Mouse (Mus musculus): Measurements from ENCODE around the gene Ccr2.
"Not testable (repeated sequence)": the region's sequence is repeated elsewhere in the genome, so short reads cannot be mapped to it uniquely, and the experiment has no call there.

Ccr2 gene

GRCm38 (mm10) chr9:124118489-124118888 is 16.7 kb downstream of the Ccr2 start:
- peak; percentile 64 for DNase-seq (ENCODE audit: low read depth, low spot score)

- peak; percentile 64 for DNase-seq (ENCODE audit: low read depth, low spot score)
These were observed 19.8 kb downstream of the Ccr2 start, which contains the start of gene Ccr5 for GRCm38 (mm10) chr9:124121387-124122184. Gene Ccr5, plus strand, starts transcription at chr9:124121543.

GRCm38 (mm10) chr9:124125576-124125975 is 23.8 kb downstream of the Ccr2 start:
- DNase-seq (ENCODE audit: low read depth, low spot score) = no peak

DNA sequence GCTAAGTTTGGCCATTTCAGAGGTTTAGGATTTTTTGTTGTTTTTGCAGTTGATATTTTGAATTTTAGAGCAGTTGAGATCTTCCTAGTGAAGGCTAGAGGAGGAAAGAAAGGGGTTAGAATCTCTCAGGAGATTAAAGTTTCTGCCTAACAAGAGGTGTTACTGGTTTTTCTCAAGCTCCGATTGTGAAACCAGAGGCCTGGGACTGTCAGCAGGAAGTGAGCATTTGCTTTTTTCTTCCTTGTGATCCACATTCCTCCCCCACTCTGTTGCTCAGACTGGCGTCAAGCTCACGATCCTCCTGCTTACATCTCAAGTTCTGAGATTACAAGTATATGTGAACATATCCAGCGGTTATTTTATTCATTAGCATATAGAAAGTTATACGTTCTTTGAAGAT is 24.6 kb downstream of the Ccr2 start:
- peak; percentile 53 for DNase-seq (ENCODE audit: low read depth, low spot score)

DNA sequence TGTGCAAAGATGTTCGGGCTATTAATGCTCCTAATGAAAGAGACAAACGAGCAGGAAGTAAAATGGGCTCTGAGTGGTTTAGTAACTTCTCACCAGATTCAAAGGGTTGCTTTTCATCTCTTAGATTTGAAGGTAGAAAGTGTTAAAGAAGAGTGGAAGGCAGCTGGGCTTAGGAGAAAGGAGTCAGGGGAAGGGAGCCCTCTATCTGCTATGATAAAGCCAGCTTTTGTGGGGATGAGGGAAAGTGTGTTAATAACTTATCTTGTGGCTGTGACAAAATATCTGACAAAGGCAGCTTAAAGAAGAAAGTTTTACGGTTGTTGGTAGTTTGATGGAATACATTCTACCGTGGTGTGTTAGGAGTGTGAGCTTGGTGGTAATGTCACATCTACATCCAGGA is 25.7 kb downstream of the Ccr2 start:
- no peak for DNase-seq (ENCODE audit: low read depth, low spot score)

DNA sequence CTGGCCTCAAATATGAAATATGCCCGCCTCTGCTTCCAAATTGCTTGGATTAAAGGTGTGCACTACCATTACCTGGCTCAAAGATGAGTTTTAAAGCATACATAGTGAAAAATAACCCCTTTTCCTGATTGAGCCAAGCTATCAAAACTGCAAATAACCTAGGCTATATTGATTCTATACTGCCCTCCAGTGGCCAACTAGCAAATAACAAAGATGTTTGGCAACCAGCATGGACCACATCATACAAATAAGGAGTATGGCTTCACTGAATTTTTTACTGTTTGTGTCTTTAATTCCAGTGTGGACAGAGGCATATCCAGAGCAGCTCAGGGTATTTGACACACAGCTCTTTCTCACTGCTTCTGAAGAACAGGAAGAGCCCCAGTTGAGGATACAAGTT is 26.6 kb downstream of the Ccr2 start:
- peak; percentile 70 for DNase-seq (ENCODE audit: low read depth, low spot score)

DNA sequence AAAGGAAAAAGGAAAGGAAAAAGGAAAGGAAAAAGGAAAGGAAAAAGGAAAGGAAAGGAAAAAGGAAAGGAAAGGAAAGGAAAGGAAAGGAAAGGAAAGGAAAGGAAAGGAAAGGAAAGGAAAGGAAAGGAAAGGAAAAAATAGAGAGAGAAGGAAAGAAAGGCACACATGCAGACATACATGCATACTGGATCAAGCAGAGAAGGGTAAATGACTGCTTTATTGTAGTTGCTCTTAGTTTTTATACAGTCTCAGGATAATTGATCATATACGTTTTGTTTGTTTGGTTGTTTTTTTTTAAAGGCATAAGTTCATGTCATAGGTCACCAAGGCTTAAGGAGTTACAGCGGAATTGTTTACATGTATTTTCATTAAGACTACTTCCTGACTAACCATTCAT is 31.1 kb downstream of the Ccr2 start:
- peak; percentile 28 for DNase-seq (ENCODE audit: low read depth, low spot score)

DNA sequence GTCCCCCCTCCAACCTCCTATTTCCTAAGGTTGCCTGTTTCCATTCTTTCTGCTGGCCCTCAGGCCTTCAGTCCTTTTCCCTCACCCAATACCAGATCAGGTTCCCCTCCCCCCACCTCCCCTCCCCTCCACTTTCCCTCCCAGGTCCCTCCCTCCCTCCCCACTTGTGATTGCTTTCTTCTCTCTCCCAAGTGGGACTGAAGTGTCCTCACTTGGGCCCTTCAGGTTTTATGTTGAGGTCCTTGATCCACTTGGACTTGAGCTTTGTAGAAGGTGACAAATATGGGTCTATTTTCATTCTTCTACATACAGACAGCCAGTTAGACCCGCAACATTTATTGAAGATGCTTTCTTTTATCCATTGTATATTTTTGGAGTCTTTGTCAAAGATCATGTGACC is 33.2 kb downstream of the Ccr2 start:
- DNase-seq (ENCODE audit: low read depth, low spot score) = not testable (repeated sequence)

GRCm38 (mm10) chr9:124137619-124138018 is 35.9 kb downstream of the Ccr2 start:
- DNase-seq (ENCODE audit: low read depth, low spot score) = no peak

DNA sequence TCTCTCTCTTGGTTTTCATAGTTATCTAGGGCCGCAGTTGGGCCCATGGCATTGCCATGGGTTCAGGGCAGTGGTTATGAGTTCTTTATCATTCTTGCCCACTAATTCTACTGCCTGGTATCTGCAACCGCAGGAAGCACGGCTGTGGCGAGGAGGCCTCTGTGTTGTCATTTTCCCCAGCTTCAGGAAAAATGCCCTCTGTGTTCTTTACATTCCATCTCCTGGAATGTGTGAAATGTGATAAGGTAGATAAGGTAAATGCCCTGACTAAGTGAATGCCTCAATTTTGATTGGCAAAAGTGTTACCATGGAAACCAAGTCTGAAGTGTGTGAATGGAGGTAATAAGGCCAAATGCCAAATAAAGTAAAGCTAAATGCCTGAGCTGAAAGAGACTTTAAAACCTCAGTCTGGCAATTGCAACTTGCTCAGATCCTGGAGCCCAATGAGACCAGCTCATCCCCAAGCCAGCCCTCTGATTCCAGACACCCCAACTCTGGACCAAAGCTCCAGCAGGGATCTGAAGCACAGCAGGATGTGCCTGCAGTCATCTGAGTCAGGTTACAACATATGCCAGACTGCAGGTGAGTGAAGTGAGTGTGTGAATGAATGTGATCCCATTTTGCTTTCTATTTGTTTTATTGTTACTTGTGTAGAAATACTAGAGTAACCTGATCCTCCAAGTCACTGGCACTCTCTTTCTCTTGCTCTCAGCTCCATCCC is 36.5 kb downstream of the Ccr2 start:
- no peak for DNase-seq (ENCODE audit: low read depth, low spot score)

DNA sequence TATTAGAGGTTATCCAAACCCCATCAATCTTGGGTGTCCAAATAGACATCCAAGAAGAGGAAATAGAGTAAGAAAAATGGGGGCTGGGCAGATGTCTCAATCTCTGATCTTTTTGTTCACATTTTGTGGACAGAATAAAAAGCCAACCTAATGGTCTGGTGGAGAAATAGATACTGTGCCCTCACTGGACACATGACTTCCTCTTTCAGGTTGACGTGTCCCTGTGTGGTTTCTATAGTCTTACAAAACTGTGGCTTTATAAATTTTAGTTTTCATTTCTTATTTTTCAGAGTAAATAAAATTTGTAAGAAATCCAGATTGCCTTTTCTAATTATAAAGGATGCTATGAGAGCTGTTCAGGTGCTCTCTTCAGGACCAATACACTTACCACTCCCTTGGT is 41.9 kb downstream of the Ccr2 start:
- DNase-seq (ENCODE audit: low read depth, low spot score) = no peak

DNA sequence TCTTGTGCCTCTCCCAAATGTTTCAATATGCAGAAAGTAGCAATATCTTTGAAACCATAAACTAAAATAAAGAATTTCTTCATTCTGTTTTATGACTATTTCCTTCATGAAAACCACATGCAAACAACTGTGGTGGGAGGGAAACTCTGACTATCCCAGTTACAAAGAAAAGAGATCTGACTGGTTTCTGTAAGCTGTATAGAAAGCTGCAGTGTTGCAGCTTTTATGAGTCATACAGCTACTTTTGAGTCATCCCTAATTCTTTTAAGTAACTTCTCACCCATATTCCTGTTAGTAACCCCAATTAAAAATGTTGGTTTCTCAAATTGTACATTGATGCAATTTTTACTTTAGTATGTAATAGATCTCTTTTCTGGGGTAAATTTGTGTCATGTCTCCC is 44.6 kb downstream of the Ccr2 start:
- peak; percentile 74 for DNase-seq (ENCODE audit: low read depth, low spot score)

All from CD4-positive helper T cell, adult 2 months (primary cell).